ENCODE assay signal across 12 mouse cellular contexts in genomic region chr19:53318143-53319132, GRCm38 (mm10). TPM values are rescaled to one million over a fixed set of nuclear protein-coding genes. Genes with fewer than 3 reads are reported as not detected.
DNase-seq lines count a peak whose midpoint lies in the region; ATAC-seq and TF ChIP-seq lines count a peak whose summit lies in the region.
"Had no signal": no experiment of that assay in that cellular context is flagged by ENCODE, and none has a peak within 500 bp of the region (broad histone marks: within the 10 kb centered on the region; RNA-seq: fewer than 3 reads in every experiment).

No protein-coding gene starts in this region.

- peaks cover 24 to 40% of the 10 kb centered on the region in 2 experiments for H3K4me1 ChIP-seq in heart, embryonic 14.5 days (ENCODE audit: control insufficient read depth in 2 of 2, insufficient read depth in 2 of 2, low read length in 2 of 2)
- peaks cover 9% of the 10 kb centered on the region for H3K4me1 ChIP-seq in testis, adult 2 months (ENCODE audit: control insufficient read depth, insufficient read depth, low read length)
- peaks cover 39% of the 10 kb centered on the region for H3K4me1 ChIP-seq in liver, postnatal 0 days (ENCODE audit: insufficient read depth)

- no peak overlapping the region for H3K4me2 ChIP-seq in heart, embryonic 14.5 days (ENCODE audit: low read length)
- H3K4me2 ChIP-seq in liver, postnatal 0 days (ENCODE audit: low read depth, low read length): peak overlapping the region; percentile 49
- H3K4me2 ChIP-seq: forebrain, embryonic 13.5 days had no signal

- no peaks in the 10 kb centered on the region for H3K9me3 ChIP-seq in heart, embryonic 14.5 days (ENCODE audit: control insufficient read depth, low read length)
- H3K9me3 ChIP-seq in liver, postnatal 0 days (ENCODE audit: low read length): no peaks in the 10 kb centered on the region
- H3K9me3 ChIP-seq: forebrain, embryonic 13.5 days had no signal

- DNase-seq in heart, postnatal 14 days: no peak
- no peak for DNase-seq in testis, postnatal 10 days (ENCODE audit: low spot score)
- DNase-seq in liver, postnatal 0 days: peak; percentile 15
- DNase-seq in thymus, postnatal 4 days: no peak
- no peak for DNase-seq in right cerebral cortex, postnatal 4 days
- DNase-seq in cerebellum, adult 11-12 months: no peak
- DNase-seq: adrenal gland, adult 8-10 months; heart, postnatal 4 days had no signal

- H3K9ac ChIP-seq in heart, embryonic 14.5 days (ENCODE audit: low read length): 0 out of 2 replicates have a peak overlapping the region, but pooled peaks have one; percentile 22
- no peak overlapping the region for H3K9ac ChIP-seq in liver, postnatal 0 days (replicated peaks)
- H3K9ac ChIP-seq: forebrain, embryonic 13.5 days had no signal

- ATAC-seq in heart, embryonic 14.5 days (ENCODE audit: insufficient number of reproducible peaks, insufficient read depth, low FRiP score, low read depth): no peak
- ATAC-seq in liver, postnatal 0 days: no peak
- ATAC-seq: forebrain, embryonic 13.5 days had no signal

- peak overlapping the region in 1 of 2 experiments; percentile 38; a peak in 1 of 4 replicates for H3K27ac ChIP-seq in heart, embryonic 14.5 days (replicated peaks in 1 of 2; ENCODE audit: control insufficient read depth in 1 of 2, insufficient read depth in 1 of 2, low read depth in 2 of 2, low read length in 2 of 2)
- H3K27ac ChIP-seq in testis, adult 2 months (ENCODE audit: control insufficient read depth, insufficient read depth, low read depth, low read length): peak overlapping the region; percentile 27
- H3K27ac ChIP-seq in liver, postnatal 0 days (ENCODE audit: low read depth): peak overlapping the region; percentile 77
- H3K27ac ChIP-seq: forebrain, embryonic 13.5 days had no signal

- H3K4me3 ChIP-seq in heart, embryonic 14.5 days (ENCODE audit: control insufficient read depth in 1 of 2, insufficient read depth in 1 of 2, low read depth in 1 of 2, low read length in 2 of 2): no peak overlapping the region
- H3K4me3 ChIP-seq in testis, adult 2 months (ENCODE audit: control insufficient read depth, low read depth, low read length): no peak overlapping the region
- no peak overlapping the region for H3K4me3 ChIP-seq in liver, postnatal 0 days (ENCODE audit: low read depth, low read length)
- H3K4me3 ChIP-seq: forebrain, embryonic 13.5 days had no signal

- intact Hi-C loops in heart, postnatal 14 days (cut with DNase I): no loop called here

- TF ChIP-seq CTCF in testis, adult 2 months (IDR thresholded peaks at IDR 0.05; ENCODE audit: control insufficient read depth, insufficient read depth, insufficient replicate concordance, low read depth, low read length): no peak
- TF ChIP-seq CTCF in liver, postnatal 0 days (IDR thresholded peaks at IDR 0.05; ENCODE audit: low read depth): no peak

- no peak for TF ChIP-seq POLR2A in testis, adult 2 months (IDR thresholded peaks at IDR 0.05; ENCODE audit: control insufficient read depth, low read depth, low read length)

- H3K36me3 ChIP-seq in heart, embryonic 14.5 days (ENCODE audit: control insufficient read depth, insufficient read depth, low read length): no peaks in the 10 kb centered on the region
- H3K36me3 ChIP-seq in testis, adult 2 months (ENCODE audit: control insufficient read depth, insufficient read depth, low read length): no peaks in the 10 kb centered on the region
- H3K36me3 ChIP-seq in liver, postnatal 0 days (replicated peaks; ENCODE audit: insufficient read depth, low read length): no peaks in the 10 kb centered on the region

- 74% methylated on average over 16 of the region's 16 CpGs for WGBS in heart, embryonic 14.5 days
- 46% methylated on average over 16 of the region's 16 CpGs for WGBS in liver, postnatal 0 days (ENCODE audit: insufficient replicate concordance)

- no peak for TF ChIP-seq EP300 in liver, postnatal 0 days (IDR thresholded peaks at IDR 0.05; ENCODE audit: low read depth)

- no peaks in the 10 kb centered on the region for H3K27me3 ChIP-seq in heart, embryonic 14.5 days (ENCODE audit: control insufficient read depth, insufficient read depth, low read length)
- H3K27me3 ChIP-seq in testis, adult 2 months (ENCODE audit: control insufficient read depth, insufficient read depth, low read length): no peaks in the 10 kb centered on the region
- no peaks in the 10 kb centered on the region for H3K27me3 ChIP-seq in liver, postnatal 0 days (ENCODE audit: insufficient read depth, low read length)
- H3K27me3 ChIP-seq: forebrain, embryonic 13.5 days had no signal

RNA-seq across cellular contexts. Expression of gene Mxi1, which starts 8.1 kb away (rescaled TPM):
- polyA plus RNA-seq in heart, embryonic 14.5 days (2014; fragmentation: Nextera tagmentation; extraction: Ambion mirVana): 46.0 and 49.7 TPM in 2 replicates
- total RNA-seq in heart, postnatal 14 days (2021): 10 to 100 TPM; 37.0 to 40.7 TPM
- 54.8 and 55.6 TPM in 2 replicates for polyA plus RNA-seq in testis, adult 2 months (2012; rRNA removed)
- polyA plus RNA-seq in liver, postnatal 0 days (2015; fragmentation: Nextera tagmentation; extraction: Ambion mirVana): 24.4 and 24.5 TPM in 2 replicates

RNA-seq across cellular contexts. Expression of gene Gm10197, which starts 53.1 kb away (rescaled TPM):
- polyA plus RNA-seq in heart, embryonic 14.5 days (2014; fragmentation: Nextera tagmentation; extraction: Ambion mirVana): not detected in 2 replicates
- total RNA-seq in heart, postnatal 14 days (2021): not detected
- polyA plus RNA-seq in testis, adult 2 months (2012; rRNA removed): not detected in 2 replicates
- not detected in 2 replicates for polyA plus RNA-seq in liver, postnatal 0 days (2015; fragmentation: Nextera tagmentation; extraction: Ambion mirVana)
- total RNA-seq: adrenal gland, adult 8-10 months; heart, postnatal 4 days; layer of hippocampus, postnatal 25 days had no signal
- polyA plus RNA-seq: forebrain, embryonic 13.5 days had no signal
